Mouse (Mus musculus) bone marrow, adult 2 months (tissue): ENCODE data around the gene Atxn1.

Experiments used
- CTCF ChIP-seq: fragments of 200-500 bp; IDR thresholded peaks from 2 replicates; pipeline ENCODE4 v1.5.1; 2011; ENCODE audit warnings: low read length, control low read depth; ENCODE audit not compliant: control insufficient read depth, insufficient read depth
- POLR2A ChIP-seq: fragments of 200-500 bp; IDR thresholded peaks from 2 replicates; pipeline ENCODE4 v1.6.1; 2011; ENCODE audit warnings: low read depth, mild to moderate bottlenecking, control low read depth, low read length, borderline replicate concordance; ENCODE audit not compliant: control insufficient read depth

- no peak for TF ChIP-seq POLR2A
- no peak for TF ChIP-seq CTCF
Measured at GRCm38 (mm10) chr13:45629750-45630149, 335.1 kb downstream of the Atxn1 start.
